Mouse (Mus musculus) neural tube, embryonic 14.5 days (tissue): Measurements from ENCODE around the gene Tcf7l2. TPM values are rescaled to one million over a fixed set of nuclear protein-coding genes. Genes with fewer than 3 reads are reported as not detected.

ENCODE experiments used
- ATAC-seq: fragments of 200-750 bp; cut with Nextera tagmentation; 2 replicates; pipeline ENCODE4 v1.8.0; 2017; ENCODE audit warnings: low read depth, mild to moderate bottlenecking, moderate TSS enrichment, moderate library complexity
- H3K27ac ChIP-seq: fragments of 300-500 bp; sonication (generic); 2 replicates; pipeline ENCODE4 v1.5.1; 2014; ENCODE audit warnings: low read depth, mild to moderate bottlenecking, control low read depth, low read length, moderate library complexity, mixed read lengths
- H3K27me3 ChIP-seq: fragments of 300-500 bp; sonication (generic); 2 replicates; pipeline ENCODE4 v1.6.1; 2014; ENCODE audit warnings: low read length; ENCODE audit not compliant: control insufficient read depth, insufficient read depth
- H3K36me3 ChIP-seq: fragments of 300-500 bp; sonication (generic); 2 replicates; pipeline ENCODE4 v1.6.1; 2014; ENCODE audit warnings: low read length, mixed read lengths; ENCODE audit not compliant: control insufficient read depth, insufficient read depth
- H3K4me1 ChIP-seq: fragments of 300-500 bp; sonication (generic); 2 replicates; pipeline ENCODE4 v1.6.1; 2014; ENCODE audit warnings: low read length; ENCODE audit not compliant: control insufficient read depth, insufficient read depth
- H3K4me2 ChIP-seq: fragments of 300-500 bp; sonication (generic); 2 replicates; pipeline ENCODE4 v1.6.1; 2014; ENCODE audit warnings: mild to moderate bottlenecking, low read depth, low read length, control low read depth
- H3K4me3 ChIP-seq: fragments of 300-500 bp; sonication (generic); 2 replicates; pipeline ENCODE4 v1.5.1; 2014; ENCODE audit warnings: low read depth, low read length, control low read depth, mixed read lengths
- H3K9ac ChIP-seq: fragments of 300-500 bp; sonication (generic); replicated peaks from 2 replicates; pipeline ENCODE4 v1.6.1; 2014; ENCODE audit warnings: low read depth, mild to moderate bottlenecking, control low read depth, low read length, mixed read lengths
- H3K9me3 ChIP-seq: fragments of 300-500 bp; sonication (generic); 2 replicates; pipeline ENCODE4 v1.6.1; 2016; ENCODE audit warnings: low read length; ENCODE audit not compliant: control insufficient read depth
- WGBS: fragments of 180-500 bp; shearing (Covaris S2); extraction: QIAGEN DNeasy Blood & Tissue Kit; methylation state at CpG from one replicate; pipeline ENCODE4 v1.1.7; 2014; 5-methylcytosine and 5-hydroxymethylcytosine counted together
- polyA plus RNA-seq: library from polyadenylated mRNA; unstranded; fragments of >200 nt; fragmentation: Nextera tagmentation; extraction: Ambion mirVana; gene quantifications from 2 replicates; pipeline ENCODE4 v1.2.1, GENCODE M21; 2014

Gene Tcf7l2
- polyA plus RNA-seq, 1 experiment from 2014 or later: 15.5 TPM

GRCm38 (mm10) chr19:55870825-55871224 is 129.2 kb downstream of the Tcf7l2 start:
- no peak overlapping the region for H3K4me3 ChIP-seq
- no peak overlapping the region for H3K27ac ChIP-seq
- H3K27me3 ChIP-seq: no peaks in the 10 kb centered on the region
- no peaks in the 10 kb centered on the region for H3K9me3 ChIP-seq
- H3K9ac ChIP-seq: no peak overlapping the region
- 67% methylated on average over 12 of the region's 12 CpGs for WGBS
- H3K4me2 ChIP-seq: no peak overlapping the region
- no peak for ATAC-seq
- H3K4me1 ChIP-seq: no peaks in the 10 kb centered on the region
- no peaks in the 10 kb centered on the region for H3K36me3 ChIP-seq

- Histone ChIP-seq H3K9ac (no peak overlapping the region), H3K36me3 (no peaks in the 10 kb centered on the region), H3K27ac (no peak overlapping the region), H3K9me3 (no peaks in the 10 kb centered on the region), H3K4me1 (no peaks in the 10 kb centered on the region), H3K27me3 (no peaks in the 10 kb centered on the region), H3K4me3 (no peak overlapping the region), H3K4me2 (no peak overlapping the region)
- WGBS: 80% methylated on average over 3 of the region's 3 CpGs
- ATAC-seq: no peak
These were observed 129.9 kb downstream of the Tcf7l2 start for GRCm38 (mm10) chr19:55871496-55871895.

GRCm38 (mm10) chr19:55873221-55873620 is 131.6 kb downstream of the Tcf7l2 start:
- no peak overlapping the region for H3K27ac ChIP-seq
- WGBS: 69% methylated on average over 3 of the region's 3 CpGs
- H3K4me3 ChIP-seq: no peak overlapping the region
- no peak for ATAC-seq
- no peaks in the 10 kb centered on the region for H3K36me3 ChIP-seq
- no peak overlapping the region for H3K4me2 ChIP-seq
- H3K27me3 ChIP-seq: no peaks in the 10 kb centered on the region
- H3K9ac ChIP-seq: no peak overlapping the region
- H3K4me1 ChIP-seq: no peaks in the 10 kb centered on the region
- no peaks in the 10 kb centered on the region for H3K9me3 ChIP-seq

DNA sequence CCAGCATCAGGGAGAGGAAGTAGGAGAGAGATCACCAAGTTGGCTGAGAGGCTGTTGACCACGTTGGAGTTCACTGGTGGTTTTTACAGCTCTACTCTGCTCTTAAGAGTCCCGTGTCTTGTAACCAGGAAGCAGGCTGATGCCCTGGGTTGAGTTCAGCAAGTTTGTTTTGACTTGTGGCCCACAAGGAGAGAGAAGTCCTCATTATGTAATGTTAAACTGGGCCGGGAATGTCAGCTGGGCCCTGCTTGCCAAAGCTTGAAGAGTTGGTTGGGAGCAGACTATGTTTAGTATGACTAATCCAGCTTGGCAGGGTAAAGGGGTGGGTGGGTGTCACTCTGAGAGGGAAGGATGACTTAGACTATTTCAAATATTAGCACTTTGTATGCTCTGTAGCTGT is 134.9 kb downstream of the Tcf7l2 start:
- H3K4me3 ChIP-seq: no peak overlapping the region
- H3K9ac ChIP-seq: no peak overlapping the region
- no peaks in the 10 kb centered on the region for H3K9me3 ChIP-seq
- H3K27me3 ChIP-seq: no peaks in the 10 kb centered on the region
- ATAC-seq: no peak
- H3K27ac ChIP-seq: no peak overlapping the region
- no peak overlapping the region for H3K4me2 ChIP-seq
- H3K4me1 ChIP-seq: 0 out of 2 replicates have a peak, but pooled peaks cover 5% of the 10 kb centered on the region
- no peaks in the 10 kb centered on the region for H3K36me3 ChIP-seq
- 39% methylated on average over 3 of the region's 3 CpGs for WGBS

DNA sequence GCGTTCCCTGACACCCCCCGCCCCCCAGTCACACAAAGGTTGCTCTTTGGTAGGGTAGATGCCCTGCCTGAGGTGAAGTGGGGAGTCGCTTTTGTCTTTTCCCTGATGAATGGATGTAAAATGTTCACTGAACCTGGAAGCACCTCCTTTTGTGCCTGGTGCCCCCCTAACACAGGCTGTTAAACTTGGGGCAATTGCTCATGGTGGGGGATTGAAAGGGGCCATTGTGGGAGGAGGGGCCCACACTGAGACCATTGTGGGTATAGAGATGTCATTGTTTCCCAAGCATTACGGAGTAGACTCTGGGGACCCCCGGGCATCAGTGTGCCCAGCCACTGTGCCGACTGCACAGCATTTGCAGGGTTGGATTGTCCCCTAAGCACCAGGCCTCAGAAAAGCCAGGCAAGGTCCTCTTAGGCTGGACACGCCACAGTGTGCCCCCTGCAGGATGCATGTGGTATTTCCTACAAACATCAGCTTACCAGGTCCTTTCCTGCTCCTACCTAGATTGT is 135.8 kb downstream of the Tcf7l2 start:
- H3K27me3 ChIP-seq: no peaks in the 10 kb centered on the region
- no peaks in the 10 kb centered on the region for H3K36me3 ChIP-seq
- no peak overlapping the region for H3K27ac ChIP-seq
- no peak overlapping the region for H3K4me2 ChIP-seq
- no peaks in the 10 kb centered on the region for H3K9me3 ChIP-seq
- no peak overlapping the region for H3K9ac ChIP-seq
- 6% methylated on average over 7 of the region's 7 CpGs for WGBS
- ATAC-seq: peak; percentile 81; the same call in 1 of the 2 replicates
- H3K4me3 ChIP-seq: no peak overlapping the region
- 0 out of 2 replicates have a peak, but pooled peaks cover 5% of the 10 kb centered on the region for H3K4me1 ChIP-seq

DNA sequence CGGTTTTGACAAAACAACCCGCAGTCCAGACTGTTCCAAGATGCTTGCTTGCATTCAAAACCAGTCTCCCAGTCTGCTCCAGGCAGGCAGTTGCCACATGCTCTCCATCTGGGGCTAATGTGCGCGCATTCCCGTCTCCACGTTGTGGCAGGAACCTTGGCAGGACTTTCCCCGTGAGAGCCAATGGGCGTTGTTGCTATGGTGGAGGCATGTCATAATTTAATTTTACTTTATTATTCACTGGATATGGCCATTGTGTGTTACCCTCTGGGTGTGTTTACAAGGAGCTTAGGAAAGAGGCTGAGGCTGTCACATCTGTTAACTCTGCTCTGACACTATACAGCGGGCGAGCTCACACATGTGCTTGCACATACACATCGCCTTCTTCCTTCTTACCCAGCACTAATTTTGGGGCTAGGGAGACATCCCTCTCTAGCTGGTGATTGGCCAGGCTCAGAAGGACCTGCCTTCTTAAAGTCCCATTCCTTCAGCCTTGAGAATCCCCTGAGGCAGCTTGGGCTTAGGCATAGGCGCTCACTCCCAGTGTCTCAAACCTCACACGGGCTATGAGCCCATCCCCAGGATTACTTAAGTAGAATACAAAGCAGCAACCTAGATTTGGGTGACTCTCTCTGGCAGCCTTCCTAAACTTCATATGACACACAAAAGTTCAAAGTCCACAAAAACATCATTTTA is 139.2 kb downstream of the Tcf7l2 start:
- Histone ChIP-seq H3K9ac (no peak overlapping the region), H3K4me3 (no peak overlapping the region), H3K9me3 (no peaks in the 10 kb centered on the region), H3K27me3 (no peaks in the 10 kb centered on the region), H3K4me1 (0 out of 2 replicates have a peak, but pooled peaks cover 5% of the 10 kb centered on the region), H3K27ac (no peak overlapping the region), H3K36me3 (no peaks in the 10 kb centered on the region), H3K4me2 (peak overlapping the region; percentile 12; the same call in 1 of the 2 replicates)
- 33% methylated on average over 13 of the region's 13 CpGs for WGBS
- peak; percentile 14; the same call in 1 of the 2 replicates for ATAC-seq

DNA sequence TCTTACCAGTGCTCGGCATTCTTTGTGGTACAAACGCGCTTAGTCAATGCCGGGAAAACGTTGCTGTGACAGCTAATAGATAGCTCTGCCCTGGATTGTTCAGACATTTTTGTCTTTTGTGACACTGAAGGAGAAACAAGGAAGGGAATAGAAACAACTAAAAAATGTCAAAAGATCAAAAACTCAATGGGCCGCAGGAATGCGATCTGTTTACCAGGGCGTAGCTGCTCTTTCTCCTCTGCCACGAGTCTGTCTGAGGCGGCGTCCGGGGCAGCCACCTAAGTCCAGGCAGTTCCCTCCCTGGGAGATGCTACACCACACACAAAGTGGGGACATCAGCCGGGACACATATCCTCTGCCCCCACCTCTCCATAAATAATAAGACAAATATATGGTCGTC is 144.9 kb downstream of the Tcf7l2 start:
- H3K9ac ChIP-seq: no peak overlapping the region
- no peak overlapping the region for H3K27ac ChIP-seq
- no peaks in the 10 kb centered on the region for H3K27me3 ChIP-seq
- no peaks in the 10 kb centered on the region for H3K9me3 ChIP-seq
- ATAC-seq: no peak
- no peak overlapping the region for H3K4me3 ChIP-seq
- H3K36me3 ChIP-seq: no peaks in the 10 kb centered on the region
- WGBS: 68% methylated on average over 14 of the region's 14 CpGs
- H3K4me1 ChIP-seq: no peaks in the 10 kb centered on the region
- no peak overlapping the region for H3K4me2 ChIP-seq

DNA sequence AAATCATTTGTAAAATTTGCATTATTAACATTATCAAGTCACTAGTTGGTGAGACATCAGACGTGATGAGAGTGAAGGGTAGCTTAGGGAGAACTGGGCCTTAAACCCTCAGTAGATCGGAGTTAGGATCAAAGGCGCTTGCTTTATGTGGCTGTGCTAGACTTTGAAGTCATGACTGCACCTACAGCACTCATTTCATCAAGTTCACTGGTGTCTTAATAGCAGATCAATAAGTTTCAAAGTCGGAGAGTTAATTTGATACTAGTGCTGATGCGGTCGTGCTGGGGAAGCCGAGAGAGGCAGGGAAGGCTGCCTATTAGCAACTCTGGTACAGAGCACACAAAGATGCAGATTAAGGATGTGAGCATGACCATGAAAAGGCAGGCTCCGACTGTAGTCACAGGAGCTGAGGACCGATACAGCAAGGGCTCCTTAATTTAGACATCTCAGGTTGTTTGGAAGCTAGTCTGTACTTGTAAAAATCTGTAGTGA is 150.1 kb downstream of the Tcf7l2 start:
- Histone ChIP-seq H3K27ac (no peak overlapping the region), H3K4me1 (peaks cover 12% of the 10 kb centered on the region), H3K9me3 (no peaks in the 10 kb centered on the region), H3K36me3 (no peaks in the 10 kb centered on the region), H3K4me2 (no peak overlapping the region), H3K4me3 (no peak overlapping the region), H3K27me3 (peaks cover 16% of the 10 kb centered on the region; the same call in 1 of the 2 replicates), H3K9ac (no peak overlapping the region)
- 68% methylated on average over 9 of the region's 9 CpGs for WGBS
- ATAC-seq: no peak

- no peak overlapping the region for H3K9ac ChIP-seq
- H3K36me3 ChIP-seq: no peaks in the 10 kb centered on the region
- no peaks in the 10 kb centered on the region for H3K9me3 ChIP-seq
- H3K4me1 ChIP-seq: peaks cover 14% of the 10 kb centered on the region
- 67% methylated on average over 11 of the region's 11 CpGs for WGBS
- H3K4me3 ChIP-seq: no peak overlapping the region
- peaks cover 21% of the 10 kb centered on the region; the same call in 1 of the 2 replicates for H3K27me3 ChIP-seq
- H3K27ac ChIP-seq: no peak overlapping the region
- no peak overlapping the region for H3K4me2 ChIP-seq
- no peak for ATAC-seq
These were observed 151.9 kb downstream of the Tcf7l2 start for GRCm38 (mm10) chr19:55893557-55893956.
